Mouse (Mus musculus) central nervous system, embryonic 11.5 days (tissue): ENCODE data around the gene Tspan12. TPM values are rescaled to one million over a fixed set of nuclear protein-coding genes. Genes with fewer than 3 reads are reported as not detected.

Experiments used
- polyA plus RNA-seq: library from polyadenylated mRNA; depleted of rRNA; stranded (reverse); fragments of >200 nt; gene quantifications from 2 replicates; pipeline ENCODE4 v1.2.3, GENCODE M21; 2012; rRNA removed

The Tspan12 gene
- 17.3 and 17.6 TPM in 2 replicates for polyA plus RNA-seq

DNA sequence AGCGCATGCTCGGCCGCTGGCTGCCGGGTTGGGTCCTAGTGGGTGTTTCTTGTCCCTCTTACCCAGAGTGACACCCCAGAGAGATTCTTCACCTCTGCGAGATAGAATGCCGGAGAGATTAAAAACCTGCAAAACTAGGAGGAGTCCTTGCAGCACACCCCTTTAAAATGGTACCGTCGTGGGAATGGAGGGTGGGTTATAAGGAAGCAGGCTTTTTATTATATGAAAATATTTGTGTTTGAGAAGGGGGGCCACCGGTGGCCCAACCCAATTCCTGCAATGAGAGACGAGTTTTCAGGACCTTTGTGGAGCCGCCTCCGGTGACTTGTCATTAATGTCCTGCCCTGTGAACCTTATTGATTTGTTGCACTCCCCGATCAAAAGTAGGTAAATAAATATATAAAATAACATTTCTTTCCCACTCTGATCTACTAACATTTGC, at the start of gene Tspan12:
Tspan12 (minus strand) TSS at position 172 of the 442 bp plus-strand sequence.

Other genes starting within 250 kb of the Tspan12 start
- gene Ing3, start 97.1 kb upstream of the Tspan12 start, polyA plus RNA-seq, result 21.5 and 26.4 TPM in 2 replicates
- 7.0 and 15.0 TPM in 2 replicates for gene Cped1, start 133.4 kb upstream of the Tspan12 start, polyA plus RNA-seq